In the genomic region with DNA sequence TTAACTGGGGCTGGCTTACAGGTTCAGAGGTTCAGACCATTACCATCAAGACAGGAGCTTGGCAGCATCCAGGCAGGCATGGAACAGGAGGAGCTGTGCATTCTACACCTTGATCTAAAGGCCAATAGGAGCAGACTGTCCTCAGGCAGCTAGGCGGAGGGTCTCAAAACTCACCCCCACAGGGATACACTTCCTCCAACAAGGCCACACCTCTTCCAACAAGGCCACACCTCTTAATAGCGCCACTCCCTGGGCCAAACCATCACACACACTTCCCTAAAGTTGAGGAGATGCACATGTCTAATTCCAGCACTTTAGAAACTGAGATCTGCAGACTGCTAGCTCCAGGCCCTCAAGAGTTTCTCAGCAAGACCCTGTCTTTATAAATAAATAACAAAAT, we compare ENCODE assay signal across 26 mouse cellular contexts. TPM values are rescaled to one million over a fixed set of nuclear protein-coding genes. Genes with fewer than 3 reads are reported as not detected.
A peak's percentile ranks its signal among the peaks of the same experiment; 100 is the strongest.
DNase-seq lines count a peak whose midpoint lies in the region; ATAC-seq lines count a peak whose summit lies in the region.
"Had no signal": no experiment of that assay in that cellular context is flagged by ENCODE, and none has a peak within 500 bp of the region (broad histone marks: within the 10 kb centered on the region; RNA-seq: fewer than 3 reads in every experiment).

No protein-coding gene starts in this region.

- H3K9me3 ChIP-seq in midbrain, embryonic 12.5 days = no peaks in the 10 kb centered on the region
- H3K9me3 ChIP-seq in midbrain, embryonic 10.5 days (replicated peaks) = no peaks in the 10 kb centered on the region
- H3K9me3 ChIP-seq: forebrain, embryonic 10.5 days; heart, embryonic 10.5 days; heart, embryonic 13.5 days had no signal

- H3K9ac ChIP-seq in midbrain, embryonic 12.5 days (replicated peaks) = no peak overlapping the region
- H3K9ac ChIP-seq: forebrain, postnatal 0 days; heart, embryonic 13.5 days; hindbrain, embryonic 14.5 days had no signal

- no peaks in the 10 kb centered on the region for H3K4me1 ChIP-seq in midbrain, embryonic 12.5 days
- H3K4me1 ChIP-seq in midbrain, embryonic 10.5 days = no peaks in the 10 kb centered on the region

- H3K4me3 ChIP-seq in midbrain, embryonic 12.5 days = no peak overlapping the region
- no peak overlapping the region for H3K4me3 ChIP-seq in midbrain, embryonic 10.5 days
- H3K4me3 ChIP-seq: forebrain, embryonic 10.5 days; gastrocnemius, adult 2 months; heart, embryonic 10.5 days; heart, embryonic 13.5 days had no signal

- no peak for DNase-seq in midbrain, embryonic 10.5 days (ENCODE audit: low spot score)
- DNase-seq in ES-CJ7 (ENCODE audit: low read depth, low spot score) = peak; percentile 78
- DNase-seq in ZHBTc4 (ENCODE audit: low read depth, low spot score) = peak; percentile 76
- no peak for DNase-seq in layer of hippocampus, adult 9-10 months (ENCODE audit: low spot score)
- DNase-seq in adrenal gland, adult 18-20 months (ENCODE audit: low spot score in 2 of 2) = no peak
- DNase-seq in embryo, embryonic 11 days = no peak
- DNase-seq: adrenal gland, adult 8-10 months; adrenal gland, postnatal 25 days; cerebellum, adult 11-12 months; cerebellum, adult 8-10 months; cerebellum, postnatal 10 days; cerebellum, postnatal 36 days; forebrain, postnatal 0 days; gastrocnemius, adult 2 months; gastrocnemius, postnatal 14 days; heart, adult 18-20 months; heart, postnatal 14 days; heart, postnatal 4 days had no signal

- H3K36me3 ChIP-seq in midbrain, embryonic 12.5 days = peaks cover 3% of the 10 kb centered on the region; the same call in 1 of the 2 replicates
- no peaks in the 10 kb centered on the region for H3K36me3 ChIP-seq in midbrain, embryonic 10.5 days
- H3K36me3 ChIP-seq: forebrain, embryonic 10.5 days had no signal

- ATAC-seq in midbrain, embryonic 12.5 days (ENCODE audit: low FRiP score, low read depth) = 0 out of 2 replicates have a peak, but pooled peaks have one; percentile 2
- ATAC-seq in megakaryocyte progenitor cell, adult 5-6 weeks (replicated peaks; ENCODE audit: poor library complexity) = peak; percentile 30; the same call in 1 of the 2 replicates
- ATAC-seq: forebrain, postnatal 0 days; hindbrain, postnatal 0 days; intestine, embryonic 16.5 days had no signal

- WGBS in midbrain, embryonic 12.5 days = 91% methylated on average over 2 of the region's 2 CpGs
- 83% methylated on average over 2 of the region's 2 CpGs for WGBS in midbrain, embryonic 10.5 days

- H3K27ac ChIP-seq in midbrain, embryonic 12.5 days (replicated peaks) = no peak overlapping the region
- H3K27ac ChIP-seq in midbrain, embryonic 10.5 days (replicated peaks) = no peak overlapping the region
- H3K27ac ChIP-seq: forebrain, embryonic 10.5 days; gastrocnemius, adult 2 months; heart, embryonic 10.5 days; heart, embryonic 13.5 days; hindbrain, embryonic 14.5 days; hindbrain, postnatal 0 days had no signal

- H3K27me3 ChIP-seq in midbrain, embryonic 12.5 days = no peaks in the 10 kb centered on the region
- H3K27me3 ChIP-seq in midbrain, embryonic 10.5 days (ENCODE audit: low read depth, poor library complexity, severe bottlenecking) = no peaks in the 10 kb centered on the region
- H3K27me3 ChIP-seq: heart, embryonic 13.5 days had no signal

- no peak overlapping the region for H3K4me2 ChIP-seq in midbrain, embryonic 12.5 days (replicated peaks)
- H3K4me2 ChIP-seq: heart, embryonic 13.5 days; hindbrain, embryonic 14.5 days had no signal

RNA-seq across cellular contexts. Expression of a gene that starts 6.1 kb away (rescaled TPM):
- polyA plus RNA-seq in midbrain, embryonic 12.5 days (2016; fragmentation: Nextera tagmentation; extraction: Ambion mirVana) = 13.9 and 15.8 TPM in 2 replicates
- 10.1 and 12.4 TPM in 2 replicates for polyA plus RNA-seq in midbrain, embryonic 10.5 days (2016; fragmentation: Nextera tagmentation; extraction: Ambion mirVana)
- total RNA-seq in megakaryocyte progenitor cell, adult 5-6 weeks (2015) = 18.3 and 19.6 TPM in 2 replicates
- total RNA-seq in megakaryocyte progenitor cell, adult 5-6 weeks (2017) = 13.3 and 14.4 TPM in 2 replicates
- 10 to 100 TPM; 17.7 to 22.4 TPM for total RNA-seq in adrenal gland, adult 18-20 months (2021)

Comparison
In these comparisons a context has a peak if more than half of its experiments do, and no peak if none do; other contexts are left out.
1. DNase-seq: peak in ES-CJ7 (single experiment) and ZHBTc4 (single experiment); none in midbrain, embryonic 10.5 days (single experiment), layer of hippocampus, adult 9-10 months (single experiment), adrenal gland, adult 18-20 months (0 of 2) and embryo, embryonic 11 days (single experiment).